Mouse (Mus musculus) bone marrow macrophage, adult 2 months (primary cell): ENCODE results near the gene Tceanc. TPM values are rescaled to one million over a fixed set of nuclear protein-coding genes. Genes with fewer than 3 reads are reported as not detected.

Experiments used
- H3K27ac ChIP-seq: 2 replicates; pipeline ENCODE4 v1.5.1; 2012; ENCODE audit warnings: low read depth, low read length; ENCODE audit not compliant: insufficient read depth
- H3K4me1 ChIP-seq: 2 replicates; pipeline ENCODE4 v1.6.1; 2012; ENCODE audit warnings: low read length; ENCODE audit not compliant: control insufficient read depth, insufficient read depth
- H3K4me3 ChIP-seq: 2 replicates; pipeline ENCODE4 v1.5.1; 2012; ENCODE audit warnings: mild to moderate bottlenecking, low read length, moderate library complexity; ENCODE audit not compliant: insufficient read depth
- CTCF ChIP-seq: IDR thresholded peaks from 2 replicates; pipeline ENCODE4 v1.5.1; 2012; ENCODE audit warnings: low read depth, mild to moderate bottlenecking, low read length, moderate library complexity
- POLR2A ChIP-seq: IDR thresholded peaks from 2 replicates; pipeline ENCODE4 v1.6.1; 2012; ENCODE audit warnings: mild to moderate bottlenecking, low read depth, low read length, borderline replicate concordance
- polyA plus RNA-seq: library from polyadenylated mRNA; stranded (reverse); fragments of >200 nt; gene quantifications from 2 replicates; pipeline ENCODE4 v1.2.4, GENCODE M21; 2012; ENCODE audit not compliant: missing spikeins, insufficient read depth, insufficient read length

The Tceanc gene
- polyA plus RNA-seq, 1 experiment: 2.6 TPM

DNA sequence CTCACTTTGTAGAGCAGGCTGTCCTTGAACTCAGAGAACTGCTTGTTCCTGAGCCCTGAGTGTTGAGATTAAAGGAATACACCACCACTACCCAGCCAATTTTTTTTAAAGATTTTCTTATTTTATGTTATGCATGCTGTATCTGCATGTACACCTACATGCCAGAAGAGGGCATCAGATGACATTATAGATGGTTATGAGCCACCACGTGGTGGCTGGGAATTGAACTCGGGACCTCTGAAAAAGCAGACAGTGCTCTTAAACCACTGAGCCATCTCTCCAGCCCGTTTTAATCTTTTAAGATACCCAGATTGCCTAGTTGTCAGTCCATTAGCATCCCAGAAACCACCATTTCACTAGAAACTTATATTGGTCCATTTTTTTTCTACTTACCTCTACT, 64.0 kb downstream of the Tceanc start:
- 0 out of 2 replicates have a peak, but pooled peaks cover 2% of the 10 kb centered on the region for H3K4me1 ChIP-seq
- H3K4me3 ChIP-seq: no peak overlapping the region
- no peak overlapping the region for H3K27ac ChIP-seq
- TF ChIP-seq POLR2A (no peak), CTCF (no peak)

- no peak for TF ChIP-seq CTCF
- no peak for TF ChIP-seq POLR2A
- Histone ChIP-seq H3K27ac (no peak overlapping the region), H3K4me3 (no peak overlapping the region), H3K4me1 (0 out of 2 replicates have a peak, but pooled peaks cover 2% of the 10 kb centered on the region)
Observed at GRCm38 (mm10) chrX:166453532-166453931, 64.8 kb downstream of the Tceanc start.

Other genes starting within 250 kb of the Tceanc start
- 14.6 and 20.0 TPM in 2 replicates for gene Trappc2, start 78.0 kb downstream of the Tceanc start, polyA plus RNA-seq
- gene Ofd1, start 77.9 kb downstream of the Tceanc start, polyA plus RNA-seq: 6.1 and 6.7 TPM in 2 replicates
- 68.3 and 75.3 TPM in 2 replicates for gene Rab9, start 38.7 kb downstream of the Tceanc start, polyA plus RNA-seq
- gene Egfl6, start 67.2 kb upstream of the Tceanc start, polyA plus RNA-seq: not detected in 2 replicates